Mouse (Mus musculus) B cell, adult 67 days (primary cell): Measurements from ENCODE around the gene Atxn1l. TPM values are rescaled to one million over a fixed set of nuclear protein-coding genes. Genes with fewer than 3 reads are reported as not detected.

Source experiments
- total RNA-seq, 2 experiments: library from RNA; stranded (reverse); gene quantifications; 4 replicates each; pipeline ENCODE4 v1.2.4; 2023

The Atxn1l gene
- total RNA-seq = 10 to 100 TPM; 35.0 to 43.2 TPM

GRCm38 (mm10) chr8:109737237-109738048, at the start of gene Atxn1l:
TSS of gene Atxn1l (minus strand) at chr8:109737739.

GRCm38 (mm10) chr8:109778280-109778977, 40.9 kb upstream of the Atxn1l start, which contains the start of gene Ap1g1:
TSS of gene Ap1g1 (plus strand) at chr8:109778554.

GRCm38 (mm10) chr8:109705320-109706075, 32.0 kb downstream of the Atxn1l start, which contains the start of gene Zfp821:
TSS of gene Zfp821 (plus strand) at chr8:109705546.

DNA sequence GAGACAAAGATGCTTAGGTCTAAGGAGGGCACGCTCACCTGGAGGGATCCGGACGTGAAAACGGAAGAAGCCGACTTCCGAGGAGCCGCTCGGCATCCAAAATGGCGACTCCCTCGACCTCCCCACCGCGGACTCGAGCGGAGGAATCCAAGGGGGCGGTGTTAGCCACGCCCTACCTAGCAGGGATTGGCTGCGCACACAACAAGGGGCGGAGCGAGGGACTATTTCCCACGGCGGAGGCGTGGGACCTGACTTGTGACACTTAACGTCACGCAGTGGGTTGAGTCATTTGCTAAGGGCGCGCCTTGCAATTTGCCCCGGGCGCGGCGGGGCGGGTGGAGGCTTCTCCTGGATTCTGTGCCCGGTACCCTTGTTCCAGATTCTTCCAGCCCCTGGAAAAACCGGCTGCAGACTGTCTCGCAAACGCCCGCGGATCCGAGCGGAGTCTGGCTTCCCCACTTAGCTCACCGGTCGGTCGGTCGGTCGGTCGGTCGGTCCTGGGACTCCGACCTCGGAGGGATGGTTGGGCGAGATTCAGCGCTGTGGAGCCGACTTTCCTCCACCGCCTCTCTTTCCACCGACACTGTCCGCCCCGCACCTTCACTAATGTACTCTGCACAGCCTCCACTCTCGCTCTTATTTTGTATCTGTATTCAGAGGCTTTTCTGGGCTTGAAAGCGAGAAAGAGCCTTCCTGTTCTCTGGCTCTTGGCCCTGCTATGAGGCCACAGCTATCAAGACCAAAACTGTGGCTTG, 44.2 kb downstream of the Atxn1l start, which contains the start of gene Ist1:
Ist1 (minus strand) TSS at position 115 of the 755 bp plus-strand sequence.

Other genes with a start within 250 kb of the Atxn1l start
- gene Pmfbp1, start 243.7 kb downstream of the Atxn1l start, total RNA-seq = not detected
- 10 to 100 TPM; 70.4 to 77.3 TPM for gene Dhx38, start 171.9 kb downstream of the Atxn1l start, total RNA-seq
- 1 to 10 TPM; 6.0 to 7.5 TPM for gene Txnl4b, start 171.8 kb downstream of the Atxn1l start, total RNA-seq
- under 1 TPM in 1 of 2 experiments, not detected in 1; 0.81 TPM for gene Hp, start 158.6 kb downstream of the Atxn1l start, total RNA-seq
- 10 to 100 TPM; 27.1 to 32.7 TPM for gene Dhodh, start 129.1 kb downstream of the Atxn1l start, total RNA-seq
- 1 to 10 TPM in 1 of 2 experiments, under 1 TPM in 1; 0.96 to 1.3 TPM for gene Pkd1l3, start 123.2 kb downstream of the Atxn1l start, total RNA-seq
- gene Ist1, start 44.5 kb downstream of the Atxn1l start, total RNA-seq = 100 to 1,000 TPM; 117 to 121 TPM
- 10 to 100 TPM; 27.5 to 27.9 TPM for gene Zfp821, start 32.2 kb downstream of the Atxn1l start, total RNA-seq
- gene Ap1g1, start 40.8 kb upstream of the Atxn1l start, total RNA-seq = 100 to 1,000 TPM in 1 of 2 experiments, 10 to 100 TPM in 1; 99.0 to 101 TPM
- gene Phlpp2, start 130.8 kb upstream of the Atxn1l start, total RNA-seq = 10 to 100 TPM; 21.1 to 21.6 TPM
- not detected for gene Marveld3, start 224.5 kb upstream of the Atxn1l start, total RNA-seq